8 mouse cellular contexts compared by ENCODE assay signal in genomic region chr6:136808631-136809046, GRCm38 (mm10). TPM values are rescaled to one million over a fixed set of nuclear protein-coding genes. Genes with fewer than 3 reads are reported as not detected.
DNase-seq lines count a peak whose midpoint lies in the region; ATAC-seq lines count a peak whose summit lies in the region.

No protein-coding gene starts in this region.

- no peaks in the 10 kb centered on the region for H3K9me3 ChIP-seq in forebrain, embryonic 15.5 days
- H3K9me3 ChIP-seq in neural tube, embryonic 13.5 days: no peaks in the 10 kb centered on the region

- peak overlapping the region; percentile 70 for H3K9ac ChIP-seq in forebrain, embryonic 15.5 days (replicated peaks)
- H3K9ac ChIP-seq in neural tube, embryonic 13.5 days: peak overlapping the region; percentile 81

- H3K4me2 ChIP-seq in forebrain, embryonic 15.5 days (replicated peaks): peak overlapping the region; percentile 91
- peak overlapping the region; percentile 99 for H3K4me2 ChIP-seq in neural tube, embryonic 13.5 days

- no peaks in the 10 kb centered on the region for H3K27me3 ChIP-seq in forebrain, embryonic 15.5 days
- no peaks in the 10 kb centered on the region for H3K27me3 ChIP-seq in neural tube, embryonic 13.5 days

- WGBS in forebrain, embryonic 15.5 days: under 1% methylated on average over 28 of the region's 28 CpGs
- WGBS in neural tube, embryonic 13.5 days: 1% methylated on average over 28 of the region's 28 CpGs

- no peak overlapping the region for H3K27ac ChIP-seq in forebrain, embryonic 15.5 days (replicated peaks)
- peak overlapping the region; percentile 61 for H3K27ac ChIP-seq in neural tube, embryonic 13.5 days (replicated peaks)

- peaks cover 18% of the 10 kb centered on the region for H3K36me3 ChIP-seq in forebrain, embryonic 15.5 days
- peaks cover 21% of the 10 kb centered on the region for H3K36me3 ChIP-seq in neural tube, embryonic 13.5 days

- peaks cover 25% of the 10 kb centered on the region for H3K4me1 ChIP-seq in forebrain, embryonic 15.5 days
- H3K4me1 ChIP-seq in neural tube, embryonic 13.5 days (replicated peaks): peaks cover 29% of the 10 kb centered on the region

- DNase-seq in layer of hippocampus, postnatal 10 days (ENCODE audit: low spot score in 2 of 2): peak; percentile 48 to 54
- no peak for DNase-seq in layer of hippocampus, adult 9-11 months
- peak; percentile 68 for DNase-seq in induced T-regulatory cell, adult 2 months (ENCODE audit: low read depth)
- peak; percentile 43 to 46 for DNase-seq in lung, adult 18-20 months
- no peak for DNase-seq in cerebellum, postnatal 25 days

- H3K4me3 ChIP-seq in forebrain, embryonic 15.5 days: peak overlapping the region; percentile 86
- peak overlapping the region; percentile 81 for H3K4me3 ChIP-seq in neural tube, embryonic 13.5 days

- ATAC-seq in activated CD4-positive, CD25-positive, alpha-beta regulatory T cell, adult 4 months: peak; percentile 10
- peak; percentile 18 for ATAC-seq in forebrain, embryonic 15.5 days (replicated peaks)
- peak; percentile 25 for ATAC-seq in neural tube, embryonic 13.5 days (ENCODE audit: low read depth)

RNA-seq across cellular contexts. Expression of gene H2afj, which starts 0.6 kb away (rescaled TPM):
- 10 to 100 TPM; 54.6 to 70.6 TPM for total RNA-seq in layer of hippocampus, postnatal 10 days (2021)
- polyA plus RNA-seq in activated CD4-positive, CD25-positive, alpha-beta regulatory T cell, adult 4 months (2017; shearing (Covaris generic)): 100 to 1,000 TPM; 139 to 147 TPM
- polyA plus RNA-seq in forebrain, embryonic 15.5 days (2015; fragmentation: Nextera tagmentation; extraction: Ambion mirVana): 120 and 132 TPM in 2 replicates
- 108 and 135 TPM in 2 replicates for polyA plus RNA-seq in neural tube, embryonic 13.5 days (2015; fragmentation: Nextera tagmentation; extraction: Ambion mirVana)

RNA-seq across cellular contexts. Expression of gene Hist4h4, which starts 4.4 kb away (rescaled TPM):
- total RNA-seq in layer of hippocampus, postnatal 10 days (2021): 10 to 100 TPM; 10.9 to 14.3 TPM
- 1 to 10 TPM in 1 of 2 experiments, under 1 TPM in 1; 0.96 to 1.2 TPM for polyA plus RNA-seq in activated CD4-positive, CD25-positive, alpha-beta regulatory T cell, adult 4 months (2017; shearing (Covaris generic))
- polyA plus RNA-seq in forebrain, embryonic 15.5 days (2015; fragmentation: Nextera tagmentation; extraction: Ambion mirVana): 0.97 and 1.1 TPM in 2 replicates
- 0.40 and 0.56 TPM in 2 replicates for polyA plus RNA-seq in neural tube, embryonic 13.5 days (2015; fragmentation: Nextera tagmentation; extraction: Ambion mirVana)

RNA-seq across cellular contexts. Expression of gene BC049715, which starts 18.8 kb away (rescaled TPM):
- total RNA-seq in layer of hippocampus, postnatal 10 days (2021): 1 to 10 TPM; 3.1 to 4.9 TPM
- polyA plus RNA-seq in activated CD4-positive, CD25-positive, alpha-beta regulatory T cell, adult 4 months (2017; shearing (Covaris generic)): under 1 TPM; 0.48 to 0.60 TPM
- polyA plus RNA-seq in forebrain, embryonic 15.5 days (2015; fragmentation: Nextera tagmentation; extraction: Ambion mirVana): 0.93 and 1.1 TPM in 2 replicates
- polyA plus RNA-seq in neural tube, embryonic 13.5 days (2015; fragmentation: Nextera tagmentation; extraction: Ambion mirVana): 1.1 and 1.3 TPM in 2 replicates

RNA-seq across cellular contexts. Expression of gene Wbp11, which starts 19.4 kb away (rescaled TPM):
- total RNA-seq in layer of hippocampus, postnatal 10 days (2021): 100 to 1,000 TPM; 109 to 110 TPM
- polyA plus RNA-seq in activated CD4-positive, CD25-positive, alpha-beta regulatory T cell, adult 4 months (2017; shearing (Covaris generic)): 10 to 100 TPM; 57.8 to 58.8 TPM
- 79.0 and 82.5 TPM in 2 replicates for polyA plus RNA-seq in forebrain, embryonic 15.5 days (2015; fragmentation: Nextera tagmentation; extraction: Ambion mirVana)
- polyA plus RNA-seq in neural tube, embryonic 13.5 days (2015; fragmentation: Nextera tagmentation; extraction: Ambion mirVana): 79.6 and 85.0 TPM in 2 replicates

RNA-seq across cellular contexts. Expression of gene Smco3, which starts 26.6 kb away (rescaled TPM):
- total RNA-seq in layer of hippocampus, postnatal 10 days (2021): 1 to 10 TPM; 2.7 to 3.5 TPM
- polyA plus RNA-seq in activated CD4-positive, CD25-positive, alpha-beta regulatory T cell, adult 4 months (2017; shearing (Covaris generic)): not detected
- 0.18 TPM in 1 of 2 replicates, not detected in the other for polyA plus RNA-seq in forebrain, embryonic 15.5 days (2015; fragmentation: Nextera tagmentation; extraction: Ambion mirVana)
- polyA plus RNA-seq in neural tube, embryonic 13.5 days (2015; fragmentation: Nextera tagmentation; extraction: Ambion mirVana): 1.7 and 2.1 TPM in 2 replicates

Comparison
In these comparisons a context has a peak if more than half of its experiments do, and no peak if none do; other contexts are left out.
1. DNase-seq: peak in layer of hippocampus, postnatal 10 days (2 of 2), induced T-regulatory cell, adult 2 months (single experiment) and lung, adult 18-20 months (2 of 2); none in layer of hippocampus, adult 9-11 months (single experiment) and cerebellum, postnatal 25 days (0 of 2).
2. Peak in every context shown above with its lines, with median percentiles within 50 percentile points of each other: ATAC-seq.